Mouse (Mus musculus): ENCODE measurements around the gene H2al1f.
A peak's percentile ranks its signal among the peaks of the same experiment; 100 is the strongest.
"Not testable (repeated sequence)": the region's sequence is repeated elsewhere in the genome, so short reads cannot be mapped to it uniquely, and the experiment has no call there.

Gene H2al1f

DNA sequence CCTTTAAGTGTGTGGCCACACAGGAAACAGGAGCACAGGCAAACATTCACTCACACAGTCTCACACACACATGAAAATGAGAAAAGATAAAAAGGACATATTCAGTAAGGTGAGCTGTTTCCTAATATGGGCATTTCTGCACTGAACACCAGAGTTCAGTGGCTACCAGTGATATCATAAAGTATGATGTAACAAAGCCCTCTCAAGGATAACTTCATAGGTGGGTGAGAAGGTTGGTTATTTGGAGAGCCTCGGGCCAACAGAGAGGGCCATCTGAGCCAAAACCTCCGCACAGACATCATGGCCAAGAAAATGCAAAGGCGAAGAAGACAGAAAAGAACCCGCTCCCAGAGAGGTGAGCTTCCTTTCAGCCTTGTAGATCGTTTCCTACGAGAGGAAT is at the start of gene H2al1f:
H2al1f (plus strand) TSS at position 301 of the 400 bp plus-strand sequence.
- not testable (repeated sequence) for DNase-seq (ENCODE audit: extremely low read depth, low read depth, low spot score)

DNA sequence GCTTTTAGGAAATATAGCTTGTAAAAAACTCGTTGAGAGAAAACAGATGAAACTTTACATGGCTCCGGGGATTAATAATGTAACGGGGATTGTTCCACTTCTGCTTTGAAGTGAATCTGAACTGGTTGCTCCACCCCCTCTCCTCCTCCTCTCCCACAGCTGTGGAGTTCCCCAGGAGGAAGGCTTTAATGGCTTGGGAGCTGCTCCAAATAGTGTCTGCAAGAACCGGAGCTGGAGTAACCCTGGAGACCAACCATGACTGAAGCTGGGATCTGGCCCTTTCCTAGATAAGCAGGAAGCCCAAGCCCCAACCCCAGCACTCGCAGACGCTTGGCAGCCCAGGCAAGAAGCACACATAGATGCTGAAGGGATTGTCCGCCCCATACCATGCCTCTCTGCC is 47.2 kb upstream of the H2al1f start:
- DNase-seq (ENCODE audit: extremely low read depth, low read depth, low spot score), result no peak

GRCm38 (mm10) chrX:11269074-11269473 is 45.9 kb upstream of the H2al1f start:
- DNase-seq (ENCODE audit: extremely low read depth, low read depth, low spot score), result peak; percentile 34

DNA sequence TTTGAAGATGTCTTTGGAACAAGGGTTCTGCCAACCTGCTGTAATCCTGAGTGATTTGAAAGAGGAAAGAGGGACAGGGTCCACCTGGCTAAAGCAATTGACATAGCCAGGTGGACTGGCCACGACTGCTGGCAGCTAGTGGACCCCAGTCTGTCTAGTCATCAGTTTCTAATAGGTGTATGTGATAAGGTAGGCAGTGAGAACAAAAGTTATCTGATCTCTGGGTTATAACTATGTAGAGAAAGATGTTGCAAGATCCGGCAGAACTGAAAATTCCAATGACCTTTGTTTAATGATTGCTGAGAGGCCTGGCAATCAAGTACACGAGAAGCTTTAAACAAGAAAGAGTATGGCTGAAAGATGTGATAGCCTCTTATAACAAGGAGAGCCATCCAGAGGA is 41.8 kb upstream of the H2al1f start:
- no peak for DNase-seq (ENCODE audit: extremely low read depth, low read depth, low spot score)

DNA sequence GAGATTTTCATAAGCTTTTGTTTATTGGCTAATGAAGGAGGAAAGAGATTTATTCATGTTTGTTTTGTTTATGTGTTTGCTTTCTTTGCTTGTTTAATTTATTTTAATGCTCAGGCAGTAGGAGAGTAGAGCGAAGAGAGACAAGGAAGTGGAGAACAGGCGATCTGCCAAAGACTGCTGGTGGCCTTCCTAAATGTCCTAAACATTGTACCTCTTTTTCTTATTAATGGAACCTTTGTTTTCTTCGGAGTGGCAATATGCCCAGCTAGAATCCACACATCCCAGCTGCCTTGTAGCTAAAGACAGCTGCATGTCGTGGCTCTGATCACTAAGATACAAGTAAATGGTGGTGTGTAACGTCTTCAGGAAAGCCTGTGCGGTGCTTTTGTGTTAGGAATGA is 37.9 kb upstream of the H2al1f start:
- DNase-seq (ENCODE audit: extremely low read depth, low read depth, low spot score), result no peak

DNA sequence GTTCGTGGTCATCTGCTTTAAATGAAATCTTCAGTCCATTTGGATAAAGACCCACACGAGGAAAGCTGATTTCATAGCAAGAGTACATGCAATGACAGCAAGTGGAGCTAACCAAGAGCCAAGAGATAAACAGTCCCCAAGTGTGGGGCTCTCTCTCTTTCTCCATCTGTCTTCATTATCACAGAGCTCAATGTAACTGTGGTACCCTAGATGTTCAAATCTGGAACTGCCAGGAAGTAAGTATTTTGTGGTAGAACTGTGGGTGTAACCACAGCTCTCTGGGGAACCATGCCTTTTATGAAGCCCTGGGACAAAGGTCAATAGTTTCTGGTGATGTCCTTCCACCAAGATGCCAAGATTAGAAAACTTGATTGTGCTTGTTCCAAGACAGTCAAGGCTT is 34.2 kb upstream of the H2al1f start:
- no peak for DNase-seq (ENCODE audit: extremely low read depth, low read depth, low spot score)

- no peak for DNase-seq (ENCODE audit: extremely low read depth, low read depth, low spot score)
Observed at GRCm38 (mm10) chrX:11288306-11288882, 26.6 kb upstream of the H2al1f start.

GRCm38 (mm10) chrX:11289244-11289643 is 25.7 kb upstream of the H2al1f start:
- no peak for DNase-seq (ENCODE audit: extremely low read depth, low read depth, low spot score)

- DNase-seq (ENCODE audit: extremely low read depth, low read depth, low spot score), result not testable (repeated sequence)
Observed at GRCm38 (mm10) chrX:11298957-11299356, 16.0 kb upstream of the H2al1f start, which contains the start of gene H2al1a. H2al1a (plus strand) TSS chrX:11299257.

DNA sequence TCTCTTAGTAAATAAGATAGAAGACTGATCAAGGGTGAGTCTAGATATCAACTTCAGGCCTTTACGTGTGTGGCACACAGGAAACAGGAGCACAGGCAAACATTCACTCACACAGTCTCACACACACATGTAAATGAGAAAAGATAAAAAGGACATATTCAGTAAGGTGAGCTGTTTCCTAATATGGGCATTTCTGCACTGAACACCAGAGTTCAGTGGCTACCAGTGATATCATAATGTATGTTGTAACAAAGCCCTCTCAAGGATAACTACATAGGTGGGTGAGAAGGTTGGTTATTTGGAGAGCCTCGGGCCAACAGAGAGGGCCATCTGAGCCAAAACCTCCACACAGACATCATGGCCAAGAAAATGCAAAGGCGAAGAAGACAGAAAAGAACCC is 12.8 kb upstream of the H2al1f start, which contains the start of gene H2al1b:
H2al1b (plus strand) TSS at position 301 of the 400 bp plus-strand sequence.
- not testable (repeated sequence) for DNase-seq (ENCODE audit: extremely low read depth, low read depth, low spot score)

GRCm38 (mm10) chrX:11305355-11305754 is 9.6 kb upstream of the H2al1f start, which contains the start of gene H2al1c:
H2al1c (plus strand) TSS chrX:11305655.
- not testable (repeated sequence) for DNase-seq (ENCODE audit: extremely low read depth, low read depth, low spot score)

GRCm38 (mm10) chrX:11308524-11308923 is 6.4 kb upstream of the H2al1f start, which contains the start of gene H2al1d:
H2al1d (plus strand) TSS chrX:11308824.
- not testable (repeated sequence) for DNase-seq (ENCODE audit: extremely low read depth, low read depth, low spot score)

GRCm38 (mm10) chrX:11311634-11312033 is 3.3 kb upstream of the H2al1f start, which contains the start of gene H2al1e:
H2al1e (plus strand) TSS chrX:11311934.
- not testable (repeated sequence) for DNase-seq (ENCODE audit: extremely low read depth, low read depth, low spot score)

DNA sequence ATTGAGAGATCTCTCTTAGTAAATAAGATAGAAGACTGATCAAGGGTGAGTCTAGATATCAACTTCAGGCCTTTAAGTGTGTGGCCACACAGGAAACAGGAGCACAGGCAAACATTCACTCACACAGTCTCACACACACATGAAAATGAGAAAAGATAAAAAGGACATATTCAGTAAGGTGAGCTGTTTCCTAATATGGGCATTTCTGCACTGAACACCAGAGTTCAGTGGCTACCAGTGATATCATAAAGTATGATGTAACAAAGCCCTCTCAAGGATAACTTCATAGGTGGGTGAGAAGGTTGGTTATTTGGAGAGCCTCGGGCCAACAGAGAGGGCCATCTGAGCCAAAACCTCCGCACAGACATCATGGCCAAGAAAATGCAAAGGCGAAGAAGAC is 3.0 kb downstream of the H2al1f start, which contains the start of gene H2al1g:
H2al1g (plus strand) TSS at position 301 of the 400 bp plus-strand sequence.
- not testable (repeated sequence) for DNase-seq (ENCODE audit: extremely low read depth, low read depth, low spot score)

- DNase-seq (ENCODE audit: extremely low read depth, low read depth, low spot score), result not testable (repeated sequence)
Observed at GRCm38 (mm10) chrX:11321192-11321591, 6.2 kb downstream of the H2al1f start, which contains the start of gene H2al1h. H2al1h (plus strand) TSS chrX:11321492.

DNA sequence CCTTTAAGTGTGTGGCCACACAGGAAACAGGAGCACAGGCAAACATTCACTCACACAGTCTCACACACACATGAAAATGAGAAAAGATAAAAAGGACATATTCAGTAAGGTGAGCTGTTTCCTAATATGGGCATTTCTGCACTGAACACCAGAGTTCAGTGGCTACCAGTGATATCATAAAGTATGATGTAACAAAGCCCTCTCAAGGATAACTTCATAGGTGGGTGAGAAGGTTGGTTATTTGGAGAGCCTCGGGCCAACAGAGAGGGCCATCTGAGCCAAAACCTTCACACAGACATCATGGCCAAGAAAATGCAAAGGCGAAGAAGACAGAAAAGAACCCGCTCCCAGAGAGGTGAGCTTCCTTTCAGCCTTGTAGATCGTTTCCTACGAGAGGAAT is 9.4 kb downstream of the H2al1f start, which contains the start of gene H2al1i:
H2al1i (plus strand) TSS at position 301 of the 400 bp plus-strand sequence.
- not testable (repeated sequence) for DNase-seq (ENCODE audit: extremely low read depth, low read depth, low spot score)

- not testable (repeated sequence) for DNase-seq (ENCODE audit: extremely low read depth, low read depth, low spot score)
Observed at GRCm38 (mm10) chrX:11327522-11327921, 12.6 kb downstream of the H2al1f start, which contains the start of gene H2al1j. H2al1j (plus strand) TSS chrX:11327822.

DNA sequence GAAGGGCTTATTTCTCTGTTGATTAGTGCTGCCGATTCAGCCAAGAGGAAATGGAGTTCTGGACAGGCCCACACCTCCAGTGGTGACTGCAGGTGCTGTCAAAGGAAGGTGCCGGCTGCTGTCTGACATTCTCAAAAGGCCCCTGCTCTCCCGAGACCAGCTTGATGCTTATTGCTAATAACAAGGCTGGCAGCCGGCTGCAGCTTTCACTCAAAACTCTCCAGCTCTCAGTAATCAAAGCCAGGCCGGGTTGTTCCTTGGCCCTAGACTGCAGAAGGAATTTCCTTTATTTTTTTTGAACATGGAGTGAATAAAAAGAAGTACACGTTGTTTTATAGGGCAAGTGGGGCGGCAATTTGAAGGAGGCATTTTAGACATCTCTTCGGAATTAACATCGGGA is 30.8 kb downstream of the H2al1f start:
- no peak for DNase-seq (ENCODE audit: extremely low read depth, low read depth, low spot score)

- DNase-seq (ENCODE audit: extremely low read depth, low read depth, low spot score), result no peak
Observed at GRCm38 (mm10) chrX:11346756-11347155, 31.8 kb downstream of the H2al1f start.

DNA sequence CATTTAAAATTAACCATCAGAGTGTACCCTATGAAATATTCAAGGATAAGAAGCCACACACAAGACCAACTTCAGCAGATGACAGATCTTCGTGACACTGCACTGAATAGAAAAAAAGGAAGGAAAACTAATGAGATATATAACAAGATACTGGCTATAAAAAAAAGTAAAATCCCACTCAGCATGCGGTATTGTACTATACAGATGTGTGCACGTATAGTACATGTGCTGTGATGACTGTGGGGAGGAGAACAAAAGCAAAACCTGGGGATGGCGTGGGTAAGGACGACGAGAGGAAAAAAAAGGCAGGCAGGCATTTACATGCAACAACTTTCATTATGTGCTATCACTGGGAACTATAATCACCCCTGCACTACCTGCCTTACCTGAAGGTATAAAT is 45.9 kb downstream of the H2al1f start:
- DNase-seq (ENCODE audit: extremely low read depth, low read depth, low spot score), result no peak

DNA sequence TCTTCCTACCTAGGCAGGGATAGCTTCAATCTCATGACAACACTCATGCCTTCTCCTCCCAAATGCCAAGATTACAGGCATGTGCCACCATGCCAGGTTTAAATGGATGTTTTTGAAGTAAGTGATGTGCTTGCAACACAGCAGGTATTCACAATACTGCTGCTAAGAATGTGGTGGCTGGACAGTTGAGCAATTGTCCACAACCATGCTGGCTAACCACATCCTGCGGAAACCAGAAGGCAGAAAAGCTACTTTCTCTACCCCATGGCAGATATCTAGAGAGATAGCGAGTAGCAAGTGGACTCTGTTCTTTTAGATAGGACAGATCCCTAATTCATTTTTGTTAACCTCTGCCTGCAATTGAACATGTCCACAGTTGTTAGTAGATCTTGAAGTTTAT is 46.3 kb downstream of the H2al1f start:
- DNase-seq (ENCODE audit: extremely low read depth, low read depth, low spot score), result no peak

GRCm38 (mm10) chrX:11363890-11364289 is 48.9 kb downstream of the H2al1f start:
- no peak for DNase-seq (ENCODE audit: extremely low read depth, low read depth, low spot score)
